Mouse (Mus musculus) thymus, adult 2 months (tissue): ENCODE measurements around the gene Utrn.

Experiments used
- CTCF ChIP-seq: fragments of 200-500 bp; IDR thresholded peaks from 2 replicates; pipeline ENCODE4 v1.5.1; 2012; ENCODE audit warnings: mild to moderate bottlenecking, control low read depth, low read length, moderate library complexity, borderline replicate concordance; ENCODE audit not compliant: control insufficient read depth, poor library complexity, insufficient read depth; ENCODE audit errors: extremely low read depth
- POLR2A ChIP-seq: fragments of 200-500 bp; IDR thresholded peaks from 2 replicates; pipeline ENCODE4 v1.6.1; 2012; ENCODE audit warnings: mild to moderate bottlenecking, low read length, control low read depth, moderate library complexity; ENCODE audit not compliant: control insufficient read depth, poor library complexity, insufficient read depth; ENCODE audit errors: extremely low read depth

GRCm38 (mm10) chr10:12704290-12704689 is 164.9 kb downstream of the Utrn start:
- no peak for TF ChIP-seq CTCF
- no peak for TF ChIP-seq POLR2A
